Mouse (Mus musculus) thymus, adult 2 months (tissue): Measurements from ENCODE around the gene Baiap2. TPM values are rescaled to one million over a fixed set of nuclear protein-coding genes. Genes with fewer than 3 reads are reported as not detected.

Source experiments
- DNase-seq: peaks from one replicate; pipeline ENCODE4 v3.0.0; 2021
- H3K27ac ChIP-seq: fragments of 200-500 bp; 2 replicates; pipeline ENCODE4 v1.5.1; 2012; ENCODE audit warnings: low read length, control low read depth; ENCODE audit not compliant: control insufficient read depth, insufficient read depth
- H3K27me3 ChIP-seq: fragments of 200-500 bp; 2 replicates; pipeline ENCODE4 v1.6.1; 2012; ENCODE audit warnings: mild to moderate bottlenecking, low read length, moderate library complexity, mixed read lengths; ENCODE audit not compliant: control insufficient read depth, insufficient read depth
- H3K36me3 ChIP-seq: fragments of 200-500 bp; 2 replicates; pipeline ENCODE4 v1.6.1; 2012; ENCODE audit warnings: mild to moderate bottlenecking, low read length, moderate library complexity; ENCODE audit not compliant: control insufficient read depth, insufficient read depth
- H3K4me1 ChIP-seq: fragments of 200-500 bp; replicated peaks from 2 replicates; pipeline ENCODE4 v1.6.1; 2012; ENCODE audit warnings: low read length; ENCODE audit not compliant: control insufficient read depth, insufficient read depth
- H3K4me3 ChIP-seq: fragments of 200-500 bp; 2 replicates; pipeline ENCODE4 v1.5.1; 2012; ENCODE audit warnings: mild to moderate bottlenecking, low read length, control low read depth, moderate library complexity; ENCODE audit not compliant: control insufficient read depth, insufficient read depth
- CTCF ChIP-seq: fragments of 200-500 bp; IDR thresholded peaks from 2 replicates; pipeline ENCODE4 v1.5.1; 2012; ENCODE audit warnings: mild to moderate bottlenecking, control low read depth, low read length, moderate library complexity, borderline replicate concordance; ENCODE audit not compliant: control insufficient read depth, poor library complexity, insufficient read depth; ENCODE audit errors: extremely low read depth
- POLR2A ChIP-seq: fragments of 200-500 bp; IDR thresholded peaks from 2 replicates; pipeline ENCODE4 v1.6.1; 2012; ENCODE audit warnings: mild to moderate bottlenecking, low read length, control low read depth, moderate library complexity; ENCODE audit not compliant: control insufficient read depth, poor library complexity, insufficient read depth; ENCODE audit errors: extremely low read depth
- WGBS: fragments of 180-500 bp; shearing (Covaris S2); methylation state at CpG from one replicate; pipeline ENCODE4 v1.1.7; 2018; 5-methylcytosine and 5-hydroxymethylcytosine counted together
- polyA plus RNA-seq: library from polyadenylated mRNA; depleted of rRNA; stranded (reverse); fragments of >200 nt; gene quantifications from 2 replicates; pipeline ENCODE4 v1.2.3, GENCODE M21; 2012

Gene Baiap2
- polyA plus RNA-seq, 1 experiment, result 59.8 TPM

- 96% methylated on average over 13 of the region's 13 CpGs for WGBS
- Histone ChIP-seq H3K4me3 (no peak overlapping the region), H3K27me3 (no peaks in the 10 kb centered on the region), H3K27ac (no peak overlapping the region), H3K4me1 (peaks cover 14% of the 10 kb centered on the region), H3K36me3 (0 out of 2 replicates have a peak, but pooled peaks cover 7% of the 10 kb centered on the region)
- no peak for TF ChIP-seq POLR2A
- TF ChIP-seq CTCF, result no peak
- DNase-seq, result no peak
Observed at GRCm38 (mm10) chr11:119956590-119956989, 14.0 kb downstream of the Baiap2 start.

- 82% methylated on average over 7 of the region's 7 CpGs for WGBS
- TF ChIP-seq POLR2A (no peak), CTCF (no peak)
- H3K27ac ChIP-seq, result no peak overlapping the region
- H3K4me1 ChIP-seq, result peaks cover 14% of the 10 kb centered on the region
- H3K4me3 ChIP-seq, result no peak overlapping the region
- no peak for DNase-seq
- H3K36me3 ChIP-seq, result 0 out of 2 replicates have a peak, but pooled peaks cover 7% of the 10 kb centered on the region
- H3K27me3 ChIP-seq, result no peaks in the 10 kb centered on the region
Observed at GRCm38 (mm10) chr11:119958856-119959255, 16.3 kb downstream of the Baiap2 start.

GRCm38 (mm10) chr11:119959714-119960113 lies 17.2 kb downstream of the Baiap2 start:
- no peak for DNase-seq
- Histone ChIP-seq H3K27me3 (no peaks in the 10 kb centered on the region), H3K4me3 (no peak overlapping the region), H3K36me3 (0 out of 2 replicates have a peak, but pooled peaks cover 7% of the 10 kb centered on the region), H3K27ac (no peak overlapping the region), H3K4me1 (peaks cover 12% of the 10 kb centered on the region)
- 82% methylated on average over 4 of the region's 4 CpGs for WGBS
- TF ChIP-seq CTCF, result no peak
- no peak for TF ChIP-seq POLR2A

- Histone ChIP-seq H3K4me3 (no peak overlapping the region), H3K27ac (no peak overlapping the region), H3K27me3 (no peaks in the 10 kb centered on the region), H3K4me1 (peaks cover 4% of the 10 kb centered on the region), H3K36me3 (0 out of 2 replicates have a peak, but pooled peaks cover 7% of the 10 kb centered on the region)
- TF ChIP-seq POLR2A, result no peak
- no peak for TF ChIP-seq CTCF
- no peak for DNase-seq
- 31% methylated on average over 6 of the region's 6 CpGs for WGBS
Observed at GRCm38 (mm10) chr11:119960671-119961070, 18.1 kb downstream of the Baiap2 start.

- H3K36me3 ChIP-seq, result 0 out of 2 replicates have a peak, but pooled peaks cover 7% of the 10 kb centered on the region
- WGBS, result 96% methylated on average over 3 of the region's 3 CpGs
- no peak for DNase-seq
- no peaks in the 10 kb centered on the region for H3K4me1 ChIP-seq
- H3K27ac ChIP-seq, result no peak overlapping the region
- TF ChIP-seq POLR2A, result no peak
- no peak for TF ChIP-seq CTCF
- H3K4me3 ChIP-seq, result no peak overlapping the region
- no peaks in the 10 kb centered on the region for H3K27me3 ChIP-seq
Observed at GRCm38 (mm10) chr11:119961511-119961910, 18.9 kb downstream of the Baiap2 start.

GRCm38 (mm10) chr11:119965053-119965452 lies 22.5 kb downstream of the Baiap2 start:
- TF ChIP-seq CTCF (no peak), POLR2A (no peak)
- H3K4me1 ChIP-seq, result no peaks in the 10 kb centered on the region
- H3K27ac ChIP-seq, result no peak overlapping the region
- no peaks in the 10 kb centered on the region for H3K27me3 ChIP-seq
- H3K36me3 ChIP-seq, result 0 out of 2 replicates have a peak, but pooled peaks cover 7% of the 10 kb centered on the region
- DNase-seq, result no peak
- H3K4me3 ChIP-seq, result no peak overlapping the region
- 97% methylated on average over 9 of the region's 9 CpGs for WGBS

- no peaks in the 10 kb centered on the region for H3K36me3 ChIP-seq
- DNase-seq, result no peak
- H3K4me3 ChIP-seq, result no peak overlapping the region
- 96% methylated on average over 6 of the region's 6 CpGs for WGBS
- no peak overlapping the region for H3K27ac ChIP-seq
- H3K4me1 ChIP-seq, result no peaks in the 10 kb centered on the region
- no peak for TF ChIP-seq POLR2A
- TF ChIP-seq CTCF, result no peak
- no peaks in the 10 kb centered on the region for H3K27me3 ChIP-seq
Observed at GRCm38 (mm10) chr11:119966294-119966693, 23.7 kb downstream of the Baiap2 start.
